Mouse (Mus musculus) brain, adult 2 months (tissue): Measurements from ENCODE around the gene Ddo.

Source experiments
- DNase-seq: peaks from one replicate; pipeline ENCODE4 v3.0.0; 2011; ENCODE audit warnings: low read depth, low spot score

Gene Ddo

DNA sequence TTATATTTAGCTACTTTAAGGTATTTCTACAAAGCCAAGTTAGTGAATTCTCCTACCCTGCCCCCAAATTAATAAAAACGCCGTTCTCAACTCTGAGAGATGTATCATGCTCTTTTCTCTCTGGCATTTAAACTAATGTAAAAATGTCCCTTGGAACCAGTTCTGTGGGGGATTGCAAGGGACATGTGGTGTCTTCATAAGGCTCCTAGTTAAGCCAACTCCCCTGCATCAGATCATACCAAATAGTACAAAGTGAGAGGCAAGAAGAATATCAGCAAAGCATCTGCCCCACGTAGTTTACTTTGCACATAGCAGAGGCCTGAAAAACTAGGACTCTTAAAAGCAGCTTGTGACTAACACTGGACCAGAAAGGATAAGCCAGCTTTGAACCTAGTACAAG lies 86.9 kb downstream of the Ddo start:
- peak; percentile 77 for DNase-seq

GRCm38 (mm10) chr10:40718362-40718761 lies 88.6 kb downstream of the Ddo start:
- DNase-seq: no peak

DNA sequence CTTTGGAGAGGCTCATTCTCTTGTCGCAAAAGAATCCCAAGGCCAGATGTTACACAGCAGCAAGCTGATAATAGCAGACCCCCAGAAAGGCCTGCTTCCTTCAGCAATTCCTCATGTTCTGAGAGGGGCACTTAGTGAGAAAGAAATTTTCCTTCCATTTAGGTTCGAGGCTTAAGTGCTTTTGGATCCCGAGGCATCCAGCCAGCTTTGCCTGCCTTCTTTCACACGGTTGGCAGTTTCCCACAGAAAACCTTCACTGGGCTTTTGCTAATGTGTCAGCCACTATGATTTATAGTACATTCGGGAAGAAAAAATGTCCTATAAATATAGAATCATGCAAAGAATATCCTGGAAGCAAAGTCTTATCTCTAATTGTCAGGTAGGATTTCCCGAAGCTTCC lies 89.3 kb downstream of the Ddo start:
- peak; percentile 75 for DNase-seq

GRCm38 (mm10) chr10:40720883-40721282 lies 91.1 kb downstream of the Ddo start:
- no peak for DNase-seq

DNA sequence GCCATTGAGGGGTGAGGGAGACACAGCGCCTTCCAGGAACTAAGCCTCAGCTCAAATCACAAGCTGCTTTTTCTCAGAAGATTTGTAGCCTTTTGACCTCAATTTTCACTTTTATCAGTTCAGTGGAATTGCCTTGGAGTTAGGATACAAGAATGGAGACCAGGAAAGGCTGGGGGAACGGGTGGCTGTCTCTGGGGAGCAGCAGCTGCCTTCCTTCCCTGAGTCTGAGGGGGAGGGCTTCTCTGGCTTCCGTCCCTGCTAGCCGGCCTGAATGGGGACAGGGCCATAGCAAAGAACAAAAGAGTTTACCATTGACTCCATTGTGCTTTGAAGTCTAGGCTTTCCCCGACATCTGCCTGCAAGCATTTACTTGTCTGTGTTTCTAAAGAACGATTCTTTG lies 94.5 kb downstream of the Ddo start:
- no peak for DNase-seq

- no peak for DNase-seq
Observed at GRCm38 (mm10) chr10:40725066-40725465, 95.3 kb downstream of the Ddo start.

DNA sequence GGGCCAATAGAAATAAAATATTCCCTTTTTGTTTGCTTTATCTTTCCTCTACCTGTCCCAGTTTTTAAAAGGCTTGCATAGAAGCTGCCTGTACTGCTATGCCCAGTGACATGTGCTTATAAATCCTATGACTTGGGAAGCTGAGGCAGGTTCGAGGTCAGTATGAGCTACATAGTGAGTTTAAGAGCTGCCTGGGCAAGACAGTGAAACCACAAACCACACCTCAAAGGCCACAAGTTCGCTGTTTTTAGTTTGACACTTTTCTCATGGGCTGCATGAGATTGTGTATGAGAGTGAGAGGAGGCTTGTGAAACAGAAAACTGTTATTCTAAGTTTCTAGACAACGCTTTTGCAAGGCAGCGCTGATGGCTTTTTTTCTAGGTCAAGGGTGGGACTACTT lies 95.7 kb downstream of the Ddo start:
- no peak for DNase-seq

- no peak for DNase-seq
Observed at GRCm38 (mm10) chr10:40726288-40726902, 96.6 kb downstream of the Ddo start.

GRCm38 (mm10) chr10:40726989-40727388 lies 97.2 kb downstream of the Ddo start:
- DNase-seq: no peak

GRCm38 (mm10) chr10:40730200-40730599 lies 100.4 kb downstream of the Ddo start:
- peak; percentile 58 for DNase-seq
